Mouse (Mus musculus) midbrain, embryonic 16.5 days (tissue): ENCODE data around the gene Hlcs. TPM values are rescaled to one million over a fixed set of nuclear protein-coding genes. Genes with fewer than 3 reads are reported as not detected.

ENCODE experiments used
- ATAC-seq: fragments of 200-750 bp; cut with Nextera tagmentation; 2 replicates; pipeline ENCODE4 v1.8.0; 2017; ENCODE audit warnings: moderate TSS enrichment
- H3K27ac ChIP-seq: fragments of 300-500 bp; sonication (generic); 2 replicates; pipeline ENCODE4 v1.5.1; 2014; ENCODE audit warnings: mild to moderate bottlenecking, low read length, mixed read lengths
- H3K27me3 ChIP-seq: fragments of 300-500 bp; sonication (generic); 2 replicates; pipeline ENCODE4 v1.6.1; 2014; ENCODE audit warnings: low read depth, low read length, mixed read lengths; ENCODE audit not compliant: control insufficient read depth, insufficient read depth
- H3K36me3 ChIP-seq: fragments of 300-500 bp; sonication (generic); 2 replicates; pipeline ENCODE4 v1.6.1; 2014; ENCODE audit warnings: mild to moderate bottlenecking, low read length, moderate library complexity, mixed read lengths; ENCODE audit not compliant: control insufficient read depth, insufficient read depth
- H3K4me1 ChIP-seq: fragments of 300-500 bp; sonication (generic); 2 replicates; pipeline ENCODE4 v1.6.1; 2014; ENCODE audit warnings: mild to moderate bottlenecking, low read length, mixed read lengths; ENCODE audit not compliant: control insufficient read depth, insufficient read depth
- H3K4me2 ChIP-seq: fragments of 300-500 bp; sonication (generic); 2 replicates; pipeline ENCODE4 v1.6.1; 2014; ENCODE audit warnings: mild to moderate bottlenecking, low read length, mixed read lengths
- H3K4me3 ChIP-seq: fragments of 300-500 bp; sonication (generic); 2 replicates; pipeline ENCODE4 v1.5.1; 2014; ENCODE audit warnings: low read depth, mild to moderate bottlenecking, low read length, moderate library complexity, mixed read lengths
- H3K9ac ChIP-seq: fragments of 300-500 bp; sonication (generic); 2 replicates; pipeline ENCODE4 v1.6.1; 2014; ENCODE audit warnings: low read depth, low read length, mixed read lengths
- H3K9me3 ChIP-seq: fragments of 300-500 bp; sonication (generic); replicated peaks from 2 replicates; pipeline ENCODE4 v1.6.1; 2014; ENCODE audit warnings: mild to moderate bottlenecking, low read length, mixed read lengths; ENCODE audit not compliant: control insufficient read depth, poor library complexity, severe bottlenecking
- WGBS: fragments of 180-500 bp; shearing (Covaris S2); extraction: QIAGEN DNeasy Blood & Tissue Kit; methylation state at CpG from one replicate; pipeline ENCODE4 v1.1.7; 2014; 5-methylcytosine and 5-hydroxymethylcytosine counted together
- polyA plus RNA-seq: library from polyadenylated mRNA; unstranded; fragments of >200 nt; fragmentation: Nextera tagmentation; extraction: Ambion mirVana; gene quantifications from 2 replicates; pipeline ENCODE4 v1.2.1, GENCODE M21; 2015

Hlcs gene
- polyA plus RNA-seq, 1 experiment from 2014 or later = 8.6 TPM

DNA sequence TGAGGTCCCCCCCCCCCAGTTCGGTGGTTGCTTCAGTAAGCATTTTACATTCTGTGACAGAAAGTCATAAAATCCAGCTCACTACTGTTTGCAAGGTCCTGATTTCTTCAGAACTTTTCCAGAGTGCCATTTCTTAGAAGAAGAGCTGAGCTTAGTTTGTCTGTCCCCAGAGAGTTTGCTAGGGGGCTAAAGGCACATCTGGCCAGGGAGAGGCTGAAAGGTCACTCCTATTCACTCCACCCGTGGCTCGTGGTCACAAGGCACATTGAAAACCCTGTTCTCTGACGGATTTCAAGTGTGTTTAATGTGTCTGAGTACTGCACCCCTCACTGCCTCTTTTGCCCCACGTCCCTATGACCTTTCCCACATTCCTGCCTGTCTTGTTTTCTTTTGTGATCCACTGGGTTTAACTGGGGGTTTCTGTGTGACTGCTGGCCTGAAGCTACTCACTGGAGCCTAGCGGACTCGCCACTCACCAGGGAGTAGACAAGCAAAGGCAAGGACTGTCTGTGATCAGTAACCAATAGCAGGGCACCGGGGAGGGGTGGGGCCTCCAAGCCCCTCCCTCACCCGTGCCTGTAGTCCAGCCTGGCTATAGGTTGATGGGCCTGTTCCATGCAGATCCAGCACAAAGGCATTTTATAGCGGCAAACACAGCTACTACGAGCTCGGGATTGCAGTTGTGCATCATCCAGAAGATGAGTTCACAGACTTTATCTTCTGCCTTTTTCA is 215.5 kb downstream of the Hlcs start:
- H3K4me2 ChIP-seq = no peak overlapping the region
- H3K4me3 ChIP-seq = no peak overlapping the region
- no peaks in the 10 kb centered on the region for H3K4me1 ChIP-seq
- H3K27ac ChIP-seq = no peak overlapping the region
- 5% methylated on average over 12 of the region's 12 CpGs for WGBS
- H3K9ac ChIP-seq = no peak overlapping the region
- no peaks in the 10 kb centered on the region for H3K9me3 ChIP-seq
- peaks cover 60% of the 10 kb centered on the region for H3K27me3 ChIP-seq
- H3K36me3 ChIP-seq = no peaks in the 10 kb centered on the region
- no peak for ATAC-seq

DNA sequence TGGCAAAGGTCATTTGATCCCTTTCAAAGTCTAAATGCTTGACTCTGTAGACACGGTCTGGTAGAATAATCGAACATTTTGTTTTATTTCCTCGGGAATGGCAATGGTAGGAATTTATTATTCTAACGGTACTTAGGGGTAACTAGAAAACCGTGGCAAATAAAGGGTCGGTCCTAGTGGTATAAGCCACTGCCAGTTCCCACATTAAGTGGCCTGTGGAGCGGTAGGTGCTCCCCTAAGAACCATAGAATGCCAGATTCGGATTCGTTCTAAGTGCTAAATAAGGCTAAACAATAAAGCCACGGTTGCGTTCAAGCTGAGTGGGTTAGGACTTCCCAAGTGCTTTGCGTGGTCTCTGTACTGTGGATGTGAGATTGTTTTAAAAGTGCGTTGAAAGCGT is 216.9 kb downstream of the Hlcs start:
- Histone ChIP-seq H3K27ac (no peak overlapping the region), H3K4me1 (no peaks in the 10 kb centered on the region), H3K9ac (no peak overlapping the region), H3K4me2 (no peak overlapping the region), H3K4me3 (no peak overlapping the region), H3K36me3 (no peaks in the 10 kb centered on the region), H3K9me3 (no peaks in the 10 kb centered on the region), H3K27me3 (peaks cover 74% of the 10 kb centered on the region)
- no peak for ATAC-seq
- WGBS = 3% methylated on average over 14 of the region's 14 CpGs

GRCm38 (mm10) chr16:94095109-94095822 is 218.1 kb downstream of the Hlcs start:
- Histone ChIP-seq H3K27ac (no peak overlapping the region), H3K27me3 (peaks cover 79% of the 10 kb centered on the region), H3K36me3 (no peaks in the 10 kb centered on the region), H3K4me3 (no peak overlapping the region), H3K4me2 (no peak overlapping the region), H3K9me3 (no peaks in the 10 kb centered on the region), H3K4me1 (no peaks in the 10 kb centered on the region), H3K9ac (no peak overlapping the region)
- 2% methylated on average over 26 of the region's 26 CpGs for WGBS
- no peak for ATAC-seq

DNA sequence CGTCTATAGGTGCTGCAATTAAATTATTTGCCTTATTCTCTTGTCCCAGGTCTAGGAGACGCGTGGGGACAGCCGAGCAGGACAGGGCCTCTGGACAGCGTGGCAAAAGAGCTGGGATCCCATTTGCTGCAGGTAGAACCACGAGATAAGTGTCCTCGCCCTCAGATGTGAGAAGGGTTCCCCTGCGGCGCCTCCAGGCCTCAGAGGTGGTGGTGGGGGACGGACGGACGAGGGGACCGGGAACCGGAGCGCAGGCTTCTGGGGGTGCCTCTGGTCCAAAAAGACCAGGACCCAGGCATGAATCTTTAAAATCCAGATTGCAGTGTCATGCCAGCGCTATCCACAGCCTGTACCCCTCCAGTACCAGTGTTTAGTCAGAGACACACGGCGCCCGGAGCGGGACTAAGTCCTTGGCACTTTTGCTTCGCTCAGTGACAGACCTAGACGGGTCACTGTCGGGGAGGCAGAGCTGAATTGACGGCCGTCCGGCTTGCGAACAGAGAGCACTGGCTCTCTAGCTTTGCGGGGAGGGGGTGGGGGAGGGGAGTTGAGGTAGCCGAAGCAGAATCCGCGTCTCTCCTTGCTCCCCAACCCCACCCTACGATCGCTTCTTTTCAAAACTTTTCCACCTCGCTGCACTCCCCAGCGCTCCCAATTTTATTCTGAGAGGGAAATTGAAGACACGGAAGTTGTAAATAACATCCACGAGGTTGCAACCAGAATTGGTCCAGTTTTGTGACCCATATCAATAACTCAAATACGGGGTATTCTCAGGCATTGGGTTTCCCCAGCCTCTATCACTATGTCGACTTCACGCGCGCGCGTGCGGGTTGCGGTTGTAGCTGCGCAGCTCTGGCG is 218.9 kb downstream of the Hlcs start:
- H3K4me1 ChIP-seq = no peaks in the 10 kb centered on the region

DNA sequence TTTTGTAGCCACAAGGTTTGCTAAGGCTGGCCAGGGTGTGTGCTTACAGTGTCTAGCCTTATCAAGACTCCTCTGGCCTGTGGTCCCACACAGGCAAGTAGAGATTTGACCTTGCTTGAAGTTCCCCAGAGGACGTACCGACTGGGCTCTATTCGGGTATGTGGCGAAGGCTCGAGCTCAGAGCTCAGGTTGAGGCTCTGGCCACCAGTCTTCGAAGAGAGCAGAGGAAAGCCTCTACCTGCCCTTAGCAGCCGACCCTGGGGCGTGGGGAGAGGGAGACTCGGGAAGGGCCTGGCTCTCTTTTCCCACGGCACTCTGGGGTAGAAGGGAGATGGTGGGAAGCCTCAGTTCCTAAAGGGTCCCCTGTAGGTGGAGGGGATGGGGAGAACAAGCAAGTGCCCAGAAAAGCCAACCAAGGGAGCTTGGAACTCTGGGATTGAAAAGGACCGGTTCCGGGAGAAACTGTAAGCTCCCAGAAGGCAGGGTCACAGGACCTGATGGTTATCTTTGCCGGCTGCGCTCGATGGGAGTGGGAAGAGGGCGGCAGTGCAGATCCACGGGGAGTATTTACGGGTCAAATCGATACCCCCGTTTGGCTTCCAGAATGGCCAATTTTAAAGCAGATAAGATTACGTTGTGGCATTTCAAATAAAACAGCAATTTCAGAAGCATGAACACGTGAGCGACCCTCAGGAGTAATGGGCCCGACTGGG is 220.1 kb downstream of the Hlcs start:
- no peaks in the 10 kb centered on the region for H3K36me3 ChIP-seq
- no peaks in the 10 kb centered on the region for H3K4me1 ChIP-seq
- no peak overlapping the region for H3K27ac ChIP-seq
- no peak overlapping the region for H3K4me2 ChIP-seq
- no peak overlapping the region for H3K4me3 ChIP-seq
- H3K9me3 ChIP-seq = no peaks in the 10 kb centered on the region
- peaks cover 76% of the 10 kb centered on the region for H3K27me3 ChIP-seq
- WGBS = 2% methylated on average over 24 of the region's 24 CpGs
- no peak overlapping the region for H3K9ac ChIP-seq
- ATAC-seq = no peak

More for the DNA sequence above, 218.9 kb downstream of the Hlcs start:
- H3K4me2 ChIP-seq = no peak overlapping the region
- peaks cover 80% of the 10 kb centered on the region for H3K27me3 ChIP-seq
- 1% methylated on average over 48 of the region's 48 CpGs for WGBS
- H3K27ac ChIP-seq = no peak overlapping the region
- no peaks in the 10 kb centered on the region for H3K9me3 ChIP-seq
- H3K9ac ChIP-seq = no peak overlapping the region
- ATAC-seq = no peak
- H3K36me3 ChIP-seq = no peaks in the 10 kb centered on the region
- no peak overlapping the region for H3K4me3 ChIP-seq

DNA sequence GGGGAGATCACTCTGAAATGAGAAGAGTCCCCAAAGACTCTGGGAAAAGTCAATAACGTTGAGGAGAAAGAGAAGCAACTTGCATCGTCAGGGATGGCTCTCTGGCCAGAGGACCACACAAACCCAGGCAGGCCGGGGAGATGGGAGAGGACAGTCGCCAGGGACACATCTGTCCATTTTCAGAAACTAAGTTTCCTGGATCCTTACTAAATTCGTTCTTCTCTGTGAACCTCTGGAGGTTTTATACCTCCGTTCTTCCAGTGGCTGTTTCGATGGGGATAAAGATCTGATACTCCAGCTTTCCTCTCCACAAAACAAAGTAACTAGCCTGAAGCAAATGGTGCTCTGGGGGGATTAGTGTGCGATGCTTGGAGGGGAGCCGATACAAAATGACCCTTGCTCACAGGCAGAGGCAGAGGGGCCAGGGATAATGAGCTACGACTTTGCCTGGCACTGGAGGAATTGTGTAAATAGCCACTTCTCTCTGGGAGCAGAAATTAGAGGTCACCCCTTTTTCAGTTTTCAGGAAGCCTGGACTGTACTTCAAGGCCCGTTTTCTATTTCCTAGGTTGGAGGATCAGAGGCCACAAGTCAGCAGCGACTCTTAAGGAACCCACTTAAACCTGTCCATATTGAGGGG is 220.7 kb downstream of the Hlcs start:
- no peak overlapping the region for H3K4me2 ChIP-seq
- 2% methylated on average over 12 of the region's 12 CpGs for WGBS
- H3K4me1 ChIP-seq = no peaks in the 10 kb centered on the region
- H3K9me3 ChIP-seq = no peaks in the 10 kb centered on the region
- no peak overlapping the region for H3K9ac ChIP-seq
- no peaks in the 10 kb centered on the region for H3K36me3 ChIP-seq
- H3K4me3 ChIP-seq = no peak overlapping the region
- no peak for ATAC-seq
- H3K27ac ChIP-seq = no peak overlapping the region
- peaks cover 74% of the 10 kb centered on the region for H3K27me3 ChIP-seq

DNA sequence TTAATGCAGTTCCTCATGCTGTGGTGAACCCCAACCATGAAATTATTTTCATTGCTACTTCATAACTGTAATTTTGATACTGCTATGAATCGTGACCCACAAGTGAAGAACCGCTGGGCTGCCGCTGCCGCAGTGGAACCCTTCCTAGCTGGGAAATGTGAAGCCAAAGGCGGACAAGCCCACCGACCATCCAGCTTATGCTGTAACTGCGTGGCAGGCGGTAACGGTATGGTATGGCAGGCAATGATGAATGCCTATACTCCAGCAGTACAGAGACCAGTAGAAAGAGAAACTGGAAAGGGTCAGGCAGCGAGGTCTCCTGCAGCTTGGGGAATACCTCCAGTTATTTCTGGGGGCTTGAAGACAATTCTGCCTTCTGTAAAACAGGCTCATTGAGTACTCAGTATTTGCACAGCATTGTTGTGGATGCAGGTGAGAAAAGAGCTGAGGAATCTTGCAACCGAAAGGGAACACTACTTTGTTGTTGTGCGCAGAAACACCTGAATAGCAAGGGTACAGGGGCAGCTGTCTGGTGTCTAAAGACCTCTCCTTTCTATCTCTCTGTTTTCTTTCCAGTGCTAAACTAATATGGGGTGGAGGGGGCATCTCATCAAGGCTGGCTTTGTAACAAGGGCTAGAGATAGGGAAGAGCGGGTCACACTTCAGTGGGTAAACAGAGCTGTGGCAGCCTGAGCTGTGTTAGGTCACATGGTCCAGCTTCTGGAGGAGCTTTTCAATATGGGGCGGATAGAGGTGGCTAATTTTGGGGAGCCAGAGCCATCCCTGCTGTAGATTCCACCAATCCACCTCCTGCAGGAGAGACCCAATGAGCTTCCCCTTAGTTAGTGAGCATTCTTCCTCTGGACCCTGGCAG is 224.3 kb downstream of the Hlcs start:
- H3K9ac ChIP-seq = no peak overlapping the region
- no peaks in the 10 kb centered on the region for H3K36me3 ChIP-seq
- H3K4me1 ChIP-seq = peaks cover 7% of the 10 kb centered on the region
- no peaks in the 10 kb centered on the region for H3K9me3 ChIP-seq
- 6% methylated on average over 14 of the region's 14 CpGs for WGBS
- no peak overlapping the region for H3K27ac ChIP-seq
- H3K27me3 ChIP-seq = peaks cover 74% of the 10 kb centered on the region
- no peak overlapping the region for H3K4me3 ChIP-seq
- no peak for ATAC-seq
- no peak overlapping the region for H3K4me2 ChIP-seq
